ENCODE assay signal across 8 mouse cellular contexts in the genomic region with DNA sequence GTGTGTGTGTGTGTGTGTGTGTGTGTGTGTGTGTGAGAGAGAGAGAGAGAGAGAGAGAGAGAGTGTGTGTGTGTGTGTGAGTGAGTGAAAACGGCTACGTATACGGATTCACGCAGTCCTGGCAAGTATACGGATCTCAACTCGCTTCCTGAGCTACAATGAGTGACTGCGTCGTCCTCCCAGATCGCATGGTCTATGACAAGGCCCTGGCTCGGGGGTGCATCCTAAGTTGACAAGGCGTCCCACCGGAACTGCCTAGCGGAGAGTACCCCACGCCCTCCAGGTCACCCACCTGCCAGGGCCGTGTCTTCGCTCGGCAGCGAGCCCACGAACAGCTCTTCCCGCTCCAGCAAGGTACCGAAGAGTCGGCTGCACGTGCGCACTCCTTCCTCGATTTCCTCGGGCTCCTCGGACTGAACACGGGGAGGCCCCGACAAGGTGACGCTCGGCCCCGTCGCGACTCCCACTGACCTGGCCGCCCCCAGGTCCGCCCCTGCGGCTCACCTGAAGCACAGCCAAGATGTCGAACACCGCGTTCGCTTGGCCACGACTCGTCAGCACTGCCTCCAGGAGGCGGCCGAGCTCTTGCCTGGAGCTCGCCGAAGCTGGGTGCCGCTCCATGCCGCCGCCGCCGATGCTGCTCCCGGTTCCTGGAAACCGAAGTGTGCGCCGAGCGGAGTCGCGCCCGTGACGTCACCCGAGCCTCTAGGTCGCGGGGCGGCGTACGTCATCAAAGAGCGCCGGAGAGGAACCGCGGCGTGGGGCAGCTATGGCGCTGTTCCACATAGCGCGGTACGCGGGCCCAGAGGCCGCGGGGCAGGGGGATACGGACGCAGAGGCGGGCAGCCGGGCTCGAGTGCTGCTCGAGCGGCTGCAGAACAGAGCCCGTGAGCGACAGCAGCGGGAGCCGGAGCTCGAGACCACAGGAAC. TPM values are rescaled to one million over a fixed set of nuclear protein-coding genes. Genes with fewer than 3 reads are reported as not detected.
DNase-seq lines count a peak whose midpoint lies in the region; ATAC-seq and TF ChIP-seq lines count a peak whose summit lies in the region.

TSS of gene Noc4l (minus strand) at position 699 of the 930 bp plus-strand sequence.
TSS of gene Ddx51 (plus strand) at position 733 of the 930 bp plus-strand sequence.

- H3K36me3 ChIP-seq in G1E (replicated peaks), result peaks cover 83% of the 10 kb centered on the region
- peaks cover 31% of the 10 kb centered on the region for H3K36me3 ChIP-seq in forebrain, embryonic 16.5 days (ENCODE audit: control insufficient read depth, insufficient read depth)
- peaks cover 80% of the 10 kb centered on the region for H3K36me3 ChIP-seq in lung, embryonic 14.5 days (ENCODE audit: insufficient read depth)
- peaks cover 36% of the 10 kb centered on the region for H3K36me3 ChIP-seq in thymus, adult 2 months (ENCODE audit: control insufficient read depth, insufficient read depth, low read length)

- peak within 1 kb of the TSS; percentile 93 for H3K4me2 ChIP-seq in forebrain, embryonic 16.5 days (ENCODE audit: low read length)
- H3K4me2 ChIP-seq in lung, embryonic 14.5 days, result peak within 1 kb of the TSS; percentile 89

- H3K27me3 ChIP-seq in G1E (ENCODE audit: insufficient read depth, low read length), result no peaks in the 10 kb centered on the region
- no peaks in the 10 kb centered on the region for H3K27me3 ChIP-seq in forebrain, embryonic 16.5 days (replicated peaks; ENCODE audit: control insufficient read depth, insufficient read depth, low read length)
- no peaks in the 10 kb centered on the region for H3K27me3 ChIP-seq in lung, embryonic 14.5 days (ENCODE audit: insufficient read depth, low read length)
- no peaks in the 10 kb centered on the region; the same call in 1 of the 2 replicates for H3K27me3 ChIP-seq in thymus, adult 2 months (ENCODE audit: control insufficient read depth, insufficient read depth, low read length)

- peaks cover 64% of the 10 kb centered on the region for H3K4me1 ChIP-seq in G1E (ENCODE audit: insufficient read depth, low read depth, low read length)
- H3K4me1 ChIP-seq in forebrain, embryonic 16.5 days (replicated peaks; ENCODE audit: control insufficient read depth, insufficient read depth, low read length), result peaks cover 14% of the 10 kb centered on the region
- no peaks in the 10 kb centered on the region for H3K4me1 ChIP-seq in lung, embryonic 14.5 days (ENCODE audit: insufficient read depth)
- peaks cover 11% of the 10 kb centered on the region; the same call in 1 of the 2 replicates for H3K4me1 ChIP-seq in olfactory bulb, adult 2 months (ENCODE audit: control insufficient read depth, insufficient read depth, low read length)
- H3K4me1 ChIP-seq in thymus, adult 2 months (replicated peaks; ENCODE audit: control insufficient read depth, insufficient read depth, low read length), result peaks cover 15% of the 10 kb centered on the region

- peak within 1 kb of the TSS; percentile 47; the same call in 1 of the 2 replicates for H3K27ac ChIP-seq in forebrain, embryonic 16.5 days (ENCODE audit: low read length)
- peak within 1 kb of the TSS; percentile 73 for H3K27ac ChIP-seq in layer of hippocampus, adult 2 months
- peak within 1 kb of the TSS; percentile 18; the same call in 1 of the 2 replicates for H3K27ac ChIP-seq in lung, embryonic 14.5 days (ENCODE audit: low read depth)
- H3K27ac ChIP-seq in olfactory bulb, adult 2 months (ENCODE audit: insufficient read depth, low read depth, low read length), result no peak within 1 kb of the TSS
- no peak within 1 kb of the TSS for H3K27ac ChIP-seq in thymus, adult 2 months (ENCODE audit: control insufficient read depth, insufficient read depth, low read length)

- H3K9ac ChIP-seq in forebrain, embryonic 16.5 days (replicated peaks; ENCODE audit: low read depth, low read length), result peak within 1 kb of the TSS; percentile 86
- peak within 1 kb of the TSS; percentile 90 for H3K9ac ChIP-seq in lung, embryonic 14.5 days

- no peaks in the 10 kb centered on the region for H3K9me3 ChIP-seq in G1E (replicated peaks)
- H3K9me3 ChIP-seq in forebrain, embryonic 16.5 days (ENCODE audit: control insufficient read depth, low read length), result no peaks in the 10 kb centered on the region
- H3K9me3 ChIP-seq in lung, embryonic 14.5 days (ENCODE audit: low read depth, low read length), result no peaks in the 10 kb centered on the region

- ATAC-seq in G1E (ENCODE audit: extremely low read depth, insufficient number of reproducible peaks, low FRiP score, poor library complexity, severe bottlenecking), result peak; percentile 54
- peak; percentile 79 for ATAC-seq in forebrain, embryonic 16.5 days
- peak; percentile 89 for ATAC-seq in lung, embryonic 14.5 days (ENCODE audit: insufficient read depth)

- DNase-seq in G1E (ENCODE audit: low spot score), result peak; percentile 77
- DNase-seq in cerebellum, adult 18-20 months, result peak; percentile 91 to 98
- peak; percentile 96 to 98 for DNase-seq in heart, postnatal 36 days
- DNase-seq in layer of hippocampus, adult 2 months (ENCODE audit: low spot score in 2 of 2), result peak; percentile 91 to 97
- peak; percentile 99 for DNase-seq in lung, embryonic 14.5 days
- DNase-seq in thymus, adult 2 months, result peak; percentile 95

- peak; percentile 73 for TF ChIP-seq POLR2A in olfactory bulb, adult 2 months (IDR thresholded peaks at IDR 0.05; ENCODE audit: insufficient read depth, low read depth, low read length)
- TF ChIP-seq POLR2A in thymus, adult 2 months (IDR thresholded peaks at IDR 0.05; ENCODE audit: control insufficient read depth, extremely low read depth, insufficient read depth, low read length, poor library complexity), result peak; percentile 72

- under 1% methylated on average over 91 of the region's 91 CpGs for WGBS in forebrain, embryonic 16.5 days
- 1% methylated on average over 90 of the region's 91 CpGs for WGBS in lung, embryonic 14.5 days
- WGBS in olfactory bulb, adult 2 months, result under 1% methylated on average over 91 of the region's 91 CpGs
- WGBS in thymus, adult 2 months, result under 1% methylated on average over 91 of the region's 91 CpGs

- intact Hi-C loops in heart, postnatal 36 days (cut with DNase I), result loop anchor here (5.0 kb wide), 1 partner anchor 119 kb away; the partner anchor contains the start of gene Ep400

- TF ChIP-seq CTCF in G1E (IDR thresholded peaks at IDR 0.05; ENCODE audit: low read depth, low read length), result no peak
- TF ChIP-seq CTCF in layer of hippocampus, adult 2 months (conservative IDR thresholded peaks at IDR 0.05), result peak; percentile 26; the same call in 1 of the 2 replicates
- TF ChIP-seq CTCF in lung, embryonic 14.5 days (IDR thresholded peaks at IDR 0.05; ENCODE audit: low read depth), result no peak
- peak; percentile 4; the same call in 1 of the 2 replicates for TF ChIP-seq CTCF in olfactory bulb, adult 2 months (IDR thresholded peaks at IDR 0.05; ENCODE audit: insufficient read depth, low read depth, low read length)
- TF ChIP-seq CTCF in thymus, adult 2 months (IDR thresholded peaks at IDR 0.05; ENCODE audit: borderline replicate concordance, control insufficient read depth, extremely low read depth, insufficient read depth, low read length, poor library complexity), result peak; percentile 63; the same call in 1 of the 2 replicates

- H3K4me3 ChIP-seq in G1E (ENCODE audit: low read depth, low read length), result peak within 1 kb of the TSS; percentile 95
- H3K4me3 ChIP-seq in forebrain, embryonic 16.5 days (replicated peaks; ENCODE audit: low read length), result peak within 1 kb of the TSS; percentile 99
- H3K4me3 ChIP-seq in layer of hippocampus, adult 2 months, result peak within 1 kb of the TSS; percentile 97
- peak within 1 kb of the TSS; percentile 99 for H3K4me3 ChIP-seq in lung, embryonic 14.5 days (ENCODE audit: low read depth, low read length)
- H3K4me3 ChIP-seq in olfactory bulb, adult 2 months (ENCODE audit: insufficient read depth, low read depth, low read length), result peak within 1 kb of the TSS; percentile 89
- H3K4me3 ChIP-seq in thymus, adult 2 months (ENCODE audit: control insufficient read depth, insufficient read depth, low read length), result peak within 1 kb of the TSS; percentile 95

RNA-seq across cellular contexts. Expression of gene Noc4l, which starts in this region (rescaled TPM):
- total RNA-seq in G1E (2014; fragmentation: Nextera tagmentation) (63.7 and 74.0 TPM in 2 replicates), G1E (2017) (46.4 and 50.0 TPM in 2 replicates)
- polyA plus RNA-seq in G1E (2012), result 207 and 217 TPM in 2 replicates
- polyA plus RNA-seq in forebrain, embryonic 16.5 days (2015; fragmentation: Nextera tagmentation; extraction: Ambion mirVana), result 49.6 and 53.9 TPM in 2 replicates
- total RNA-seq in heart, postnatal 36 days (2021), result 10 to 100 TPM; 12.8 to 13.5 TPM
- 10 to 100 TPM; 23.4 to 23.8 TPM for total RNA-seq in layer of hippocampus, adult 2 months (2021)
- 55.8 and 57.3 TPM in 2 replicates for polyA plus RNA-seq in lung, embryonic 14.5 days (2014; fragmentation: Nextera tagmentation; extraction: Ambion mirVana)
- polyA plus RNA-seq in olfactory bulb, adult 2 months (2012; ENCODE audit: insufficient read depth, insufficient read length, low replicate concordance, missing spikeins), result not detected in 2 replicates
- 140 and 153 TPM in 2 replicates for polyA plus RNA-seq in thymus, adult 2 months (2012; rRNA removed)

RNA-seq across cellular contexts. Expression of gene Ddx51, which starts in this region (rescaled TPM):
- total RNA-seq in G1E (2014; fragmentation: Nextera tagmentation) (23.0 and 27.9 TPM in 2 replicates), G1E (2017) (4.3 and 5.1 TPM in 2 replicates)
- 11.2 and 14.4 TPM in 2 replicates for polyA plus RNA-seq in G1E (2012)
- 17.8 and 23.2 TPM in 2 replicates for polyA plus RNA-seq in forebrain, embryonic 16.5 days (2015; fragmentation: Nextera tagmentation; extraction: Ambion mirVana)
- 10 to 100 TPM in 1 of 2 experiments, 1 to 10 TPM in 1; 8.2 to 12.0 TPM for total RNA-seq in heart, postnatal 36 days (2021)
- 10 to 100 TPM; 31.2 to 35.0 TPM for total RNA-seq in layer of hippocampus, adult 2 months (2021)
- polyA plus RNA-seq in lung, embryonic 14.5 days (2014; fragmentation: Nextera tagmentation; extraction: Ambion mirVana), result 32.4 and 36.8 TPM in 2 replicates
- polyA plus RNA-seq in olfactory bulb, adult 2 months (2012; ENCODE audit: insufficient read depth, insufficient read length, low replicate concordance, missing spikeins), result not detected in 2 replicates
- 33.4 and 34.6 TPM in 2 replicates for polyA plus RNA-seq in thymus, adult 2 months (2012; rRNA removed)

Comparison
In these comparisons a context has a peak if more than half of its experiments do, and no peak if none do; other contexts are left out.
1. RNA of gene Noc4l (polyA plus RNA-seq): 207 to 217 TPM in G1E, 140 to 153 TPM in thymus, adult 2 months, 55.8 to 57.3 TPM in lung, embryonic 14.5 days and 49.6 to 53.9 TPM in forebrain, embryonic 16.5 days; not detected in olfactory bulb, adult 2 months; every median in the first group is over 10 times any median in the second.
2. RNA of gene Ddx51 (polyA plus RNA-seq): 33.4 to 34.6 TPM in thymus, adult 2 months, 32.4 to 36.8 TPM in lung, embryonic 14.5 days, 17.8 to 23.2 TPM in forebrain, embryonic 16.5 days and 11.2 to 14.4 TPM in G1E; not detected in olfactory bulb, adult 2 months; every median in the first group is over 10 times any median in the second.
3. CTCF ChIP-seq: peak in layer of hippocampus, adult 2 months (single experiment), olfactory bulb, adult 2 months (single experiment) and thymus, adult 2 months (single experiment); none in G1E (single experiment) and lung, embryonic 14.5 days (single experiment).
4. H3K27ac ChIP-seq: peak in forebrain, embryonic 16.5 days (single experiment), layer of hippocampus, adult 2 months (single experiment) and lung, embryonic 14.5 days (single experiment); none in olfactory bulb, adult 2 months (single experiment) and thymus, adult 2 months (single experiment).
5. Peak in every context shown above with its lines, with median percentiles within 50 percentile points of each other: ATAC-seq, DNase-seq and H3K4me3 ChIP-seq.